Mouse (Mus musculus) ES-Bruce4 (cell line): ENCODE measurements around the gene Tradd. TPM values are rescaled to one million over a fixed set of nuclear protein-coding genes. Genes with fewer than 3 reads are reported as not detected.

Experiments used
- H3K27ac ChIP-seq: 2 replicates; pipeline ENCODE4 v1.5.1; 2012; ENCODE audit warnings: low read length, inconsistent platforms; ENCODE audit not compliant: insufficient read depth
- H3K27me3 ChIP-seq: 2 replicates; pipeline ENCODE4 v1.6.1; 2012; ENCODE audit warnings: mild to moderate bottlenecking, low read length, inconsistent platforms; ENCODE audit not compliant: control insufficient read depth, poor library complexity, insufficient read depth, severe bottlenecking
- H3K36me3 ChIP-seq: 2 replicates; pipeline ENCODE4 v1.6.1; 2012; ENCODE audit warnings: inconsistent platforms, mild to moderate bottlenecking, low read length, moderate library complexity; ENCODE audit not compliant: control insufficient read depth, poor library complexity, insufficient read depth, severe bottlenecking
- H3K4me1 ChIP-seq: one replicate; pipeline ENCODE4 v1.8.1; 2011; ENCODE audit warnings: low read length; ENCODE audit not compliant: control insufficient read depth, insufficient read depth
- H3K4me3 ChIP-seq: 2 replicates; pipeline ENCODE4 v1.5.1; 2011; ENCODE audit warnings: low read depth, mild to moderate bottlenecking, low read length
- H3K9ac ChIP-seq: 2 replicates; pipeline ENCODE4 v1.6.1; 2012; ENCODE audit warnings: low read depth, mild to moderate bottlenecking, inconsistent platforms; ENCODE audit not compliant: poor library complexity, severe bottlenecking
- H3K9me3 ChIP-seq: replicated peaks from 2 replicates; pipeline ENCODE4 v1.6.1; 2012; ENCODE audit warnings: mild to moderate bottlenecking, low read length, inconsistent platforms; ENCODE audit not compliant: control insufficient read depth, poor library complexity, insufficient read depth, severe bottlenecking
- CTCF ChIP-seq: IDR thresholded peaks from one replicate; pipeline ENCODE4 v1.8.1; 2011; ENCODE audit warnings: low read depth, low read length
- EP300 ChIP-seq: IDR thresholded peaks from 2 replicates; pipeline ENCODE4 v1.6.1; 2011; ENCODE audit warnings: low read depth, low read length; ENCODE audit not compliant: insufficient read depth
- POLR2A ChIP-seq: IDR thresholded peaks from one replicate; pipeline ENCODE4 v1.8.1; 2011; ENCODE audit warnings: low read length; ENCODE audit not compliant: insufficient read depth
- polyA plus RNA-seq: library from polyadenylated mRNA; stranded (reverse); fragments of >200 nt; gene quantifications from 2 replicates; pipeline ENCODE4 v1.2.4, GENCODE M21; 2011; ENCODE audit warnings: low read depth; ENCODE audit not compliant: missing spikeins, insufficient read depth, insufficient read length

Tradd gene
- polyA plus RNA-seq, 1 experiment: 4.7 TPM

DNA sequence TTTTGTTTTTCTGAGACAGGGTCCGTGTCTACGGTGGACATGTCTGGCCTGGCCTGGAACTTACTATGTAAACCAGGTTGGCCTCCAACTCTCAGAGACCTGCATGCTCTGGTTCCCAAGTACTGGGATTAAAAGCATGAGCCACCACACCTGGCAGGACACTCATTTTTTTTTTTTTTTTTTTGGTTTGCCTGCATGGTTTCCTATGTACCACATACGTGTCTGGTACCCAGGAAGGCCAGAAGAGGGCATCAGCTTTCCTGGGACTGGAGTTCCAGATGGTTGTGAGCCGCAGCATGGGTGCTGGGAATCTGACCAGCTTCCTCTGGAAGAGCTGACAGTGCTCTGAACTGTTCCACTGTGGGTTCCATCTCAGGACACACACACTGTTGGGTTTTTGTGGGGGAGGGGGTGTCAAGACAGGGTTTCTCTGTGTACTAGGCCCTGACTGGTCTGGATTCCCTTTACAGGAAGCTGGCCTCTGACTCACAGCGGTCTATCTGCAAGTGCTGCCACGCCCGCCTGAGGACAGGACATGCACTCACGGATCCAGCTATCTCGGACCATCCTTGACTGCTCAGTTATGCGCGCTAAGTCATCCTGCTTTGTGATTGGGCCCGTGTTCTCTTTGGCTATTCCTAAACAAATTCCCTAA is 3.0 kb downstream of the Tradd start:
- H3K36me3 ChIP-seq: no peaks in the 10 kb centered on the region

DNA sequence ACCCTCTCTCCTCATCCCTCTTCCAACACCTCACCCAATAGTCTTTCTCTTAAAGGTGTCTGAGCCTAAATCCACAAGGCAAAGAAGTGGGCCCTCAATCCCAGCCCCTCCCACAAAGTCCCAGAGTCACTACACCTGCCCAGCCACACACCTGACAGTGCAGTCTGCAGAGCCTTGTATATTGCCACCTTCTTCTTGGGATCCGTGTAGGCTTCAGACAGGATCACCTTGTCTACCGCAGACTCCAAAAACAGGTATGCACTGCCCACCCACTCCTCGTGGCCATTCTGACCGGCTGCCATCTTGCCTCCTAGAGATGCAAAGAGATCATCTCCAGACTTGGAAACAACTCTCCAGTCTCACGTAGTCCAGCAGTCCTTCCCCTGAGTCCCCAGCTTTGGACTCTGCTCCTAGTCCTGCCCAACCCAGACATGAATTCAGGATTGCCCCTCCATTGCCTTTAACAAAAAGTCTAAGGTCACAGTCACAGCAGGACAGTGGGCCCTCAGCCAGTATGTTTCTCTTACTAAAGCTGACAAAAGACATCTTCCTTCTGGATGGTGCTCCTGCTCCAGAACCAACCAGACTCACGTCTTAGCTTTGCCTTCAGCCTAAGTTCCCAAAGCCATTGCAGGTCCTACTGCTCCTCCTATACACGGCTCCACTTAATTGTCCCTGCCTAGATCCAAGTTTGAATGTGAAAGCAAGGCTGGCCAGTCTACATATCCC is 3.9 kb downstream of the Tradd start:
- H3K4me3 ChIP-seq: no peak overlapping the region
- H3K27ac ChIP-seq: no peak overlapping the region
- no peak for TF ChIP-seq CTCF
- TF ChIP-seq EP300: no peak
- TF ChIP-seq POLR2A: no peak
- no peaks in the 10 kb centered on the region for H3K4me1 ChIP-seq
- no peaks in the 10 kb centered on the region for H3K9me3 ChIP-seq
- H3K27me3 ChIP-seq: no peaks in the 10 kb centered on the region
- no peaks in the 10 kb centered on the region for H3K36me3 ChIP-seq
- H3K9ac ChIP-seq: no peak overlapping the region

More for the DNA sequence above, 3.0 kb downstream of the Tradd start:
- no peaks in the 10 kb centered on the region for H3K9me3 ChIP-seq
- no peaks in the 10 kb centered on the region for H3K27me3 ChIP-seq
- no peak overlapping the region for H3K27ac ChIP-seq
- H3K4me3 ChIP-seq: no peak overlapping the region
- no peak overlapping the region for H3K9ac ChIP-seq
- no peaks in the 10 kb centered on the region for H3K4me1 ChIP-seq
- TF ChIP-seq CTCF (peak; percentile 4), POLR2A (no peak)

DNA sequence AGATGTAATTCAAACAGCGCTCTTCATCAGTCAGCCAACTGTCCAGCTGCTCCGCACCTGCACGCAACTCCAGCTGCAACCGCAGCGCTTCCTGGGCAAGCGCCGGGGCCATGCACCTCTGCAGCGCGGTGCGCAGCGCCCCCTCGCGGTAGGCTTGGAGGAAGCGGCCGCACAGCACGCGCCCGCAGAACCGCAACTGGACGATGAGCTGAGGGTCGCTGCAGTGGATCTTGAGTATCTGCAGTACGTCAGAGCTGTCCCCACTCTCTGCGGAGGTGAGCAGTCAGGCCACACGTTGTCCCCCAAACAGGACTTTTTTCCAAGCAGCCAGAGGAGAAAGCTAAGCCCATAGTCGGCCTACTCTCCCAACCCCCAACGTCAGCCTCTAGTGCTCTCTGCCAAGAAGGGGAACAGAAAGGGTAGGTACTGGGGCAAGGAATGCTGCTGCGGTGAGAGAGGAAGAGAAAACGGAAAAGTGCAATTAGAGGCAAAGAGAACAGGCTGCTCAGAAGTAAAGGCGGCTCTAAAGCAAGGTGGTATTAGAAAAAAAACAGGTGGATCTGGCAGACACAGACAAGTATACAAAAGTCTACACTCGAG is 4.6 kb downstream of the Tradd start:
- TF ChIP-seq EP300: 0 out of 2 replicates have a peak, but pooled peaks have one; percentile 51
- peak; percentile 96 for TF ChIP-seq CTCF
- TF ChIP-seq POLR2A: no peak
- Histone ChIP-seq H3K27ac (no peak overlapping the region), H3K4me3 (peak overlapping the region; percentile 65), H3K27me3 (no peaks in the 10 kb centered on the region), H3K4me1 (no peaks in the 10 kb centered on the region), H3K36me3 (no peaks in the 10 kb centered on the region), H3K9me3 (no peaks in the 10 kb centered on the region), H3K9ac (peak overlapping the region; percentile 32)

DNA sequence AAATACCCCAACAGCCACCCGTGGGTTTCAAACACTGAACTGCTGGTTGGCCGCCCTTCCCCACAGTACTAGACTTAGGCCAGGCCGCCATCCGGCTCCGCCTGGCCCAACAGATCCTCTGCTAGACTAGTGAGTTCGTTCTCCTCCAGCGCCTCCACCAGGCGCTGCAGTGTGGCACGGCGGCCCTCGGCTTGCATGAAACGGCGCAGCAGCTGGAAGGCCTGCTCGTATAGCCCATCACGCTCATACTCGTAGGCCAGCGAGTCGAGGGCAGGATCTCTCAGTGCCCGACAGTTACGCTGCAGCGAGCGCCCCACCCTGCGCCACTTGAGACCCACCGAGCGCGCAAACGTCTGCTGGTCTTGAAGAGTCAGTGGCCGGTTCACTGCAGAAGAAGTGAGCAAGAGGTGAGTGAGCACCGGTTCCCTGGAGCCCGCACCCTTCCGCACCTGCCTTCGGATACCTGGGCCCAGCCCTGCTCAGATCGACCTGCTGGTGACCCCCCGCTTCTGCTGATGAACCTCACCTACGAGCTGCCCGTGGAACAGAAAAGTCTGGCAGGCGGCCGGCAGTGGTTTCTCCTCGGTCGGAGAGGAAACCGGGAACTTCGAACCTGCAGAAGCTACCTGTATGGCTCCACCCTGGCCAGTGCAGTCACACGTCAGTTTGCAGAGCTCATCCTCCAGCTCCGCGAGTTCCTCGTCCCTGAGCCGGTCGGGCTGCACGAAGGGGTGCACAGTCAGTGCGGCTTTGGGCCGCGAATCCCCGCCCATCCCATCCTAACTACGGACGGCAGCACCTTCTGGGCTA is 5.3 kb downstream of the Tradd start:
- Histone ChIP-seq H3K4me3 (peak overlapping the region; percentile 65), H3K4me1 (no peaks in the 10 kb centered on the region), H3K36me3 (no peaks in the 10 kb centered on the region), H3K9me3 (no peaks in the 10 kb centered on the region), H3K27me3 (no peaks in the 10 kb centered on the region), H3K27ac (no peak overlapping the region), H3K9ac (peak overlapping the region; percentile 32)
- TF ChIP-seq EP300: no peak; the same call in 1 of the 2 replicates
- peak; percentile 33 for TF ChIP-seq CTCF

DNA sequence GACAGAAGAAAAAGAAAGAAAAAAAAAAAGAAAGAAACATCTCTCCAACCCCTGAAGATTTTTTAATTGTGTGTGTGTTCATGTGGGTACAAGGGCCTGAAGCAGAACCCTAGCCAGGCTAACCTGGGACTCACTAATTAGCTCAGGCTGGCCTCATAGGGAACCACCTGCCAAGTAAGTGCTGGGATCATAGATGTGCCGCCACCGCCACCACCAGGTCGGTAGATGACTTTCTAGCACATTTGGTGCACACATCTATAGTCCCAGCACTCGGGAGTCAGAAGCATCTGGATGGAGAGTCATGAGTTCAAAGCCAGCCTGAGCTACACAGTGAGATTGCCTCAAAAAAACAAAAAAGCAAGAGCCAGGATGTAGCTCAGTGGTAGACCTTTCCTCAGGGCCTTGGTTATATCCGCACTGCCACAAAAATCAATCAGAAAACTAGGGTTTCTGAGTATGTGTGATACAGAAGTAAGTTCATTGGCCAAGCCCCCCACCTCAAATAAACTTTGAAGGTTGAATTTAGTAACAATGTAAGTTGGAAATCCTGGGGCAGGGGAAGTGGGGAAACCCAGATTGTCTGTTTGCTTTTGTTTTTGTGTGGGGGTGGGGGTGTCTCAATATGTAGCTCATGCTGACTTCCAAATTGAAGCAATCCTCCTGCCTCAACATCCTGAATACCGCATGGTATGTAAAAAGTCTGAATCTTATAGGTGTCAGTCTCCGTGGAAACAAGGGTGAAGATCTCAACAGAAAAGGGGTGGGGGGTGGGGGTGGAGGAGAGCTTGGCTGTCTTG is 6.9 kb downstream of the Tradd start:
- Histone ChIP-seq H3K4me1 (no peaks in the 10 kb centered on the region), H3K4me3 (no peak overlapping the region), H3K36me3 (peaks cover 4% of the 10 kb centered on the region; the same call in 1 of the 2 replicates), H3K9me3 (no peaks in the 10 kb centered on the region), H3K9ac (no peak overlapping the region), H3K27me3 (no peaks in the 10 kb centered on the region), H3K27ac (no peak overlapping the region)
- no peak for TF ChIP-seq POLR2A
- TF ChIP-seq EP300: no peak
- TF ChIP-seq CTCF: peak; percentile 46
